Mouse (Mus musculus) B cell, adult 2 months (primary cell): ENCODE data around the gene Otub2.
A peak's percentile ranks its signal among the peaks of the same experiment; 100 is the strongest.

Source experiments
- DNase-seq, 2 experiments: peaks; one replicate each; pipeline ENCODE4 v3.0.0; 2022

Gene Otub2

DNA sequence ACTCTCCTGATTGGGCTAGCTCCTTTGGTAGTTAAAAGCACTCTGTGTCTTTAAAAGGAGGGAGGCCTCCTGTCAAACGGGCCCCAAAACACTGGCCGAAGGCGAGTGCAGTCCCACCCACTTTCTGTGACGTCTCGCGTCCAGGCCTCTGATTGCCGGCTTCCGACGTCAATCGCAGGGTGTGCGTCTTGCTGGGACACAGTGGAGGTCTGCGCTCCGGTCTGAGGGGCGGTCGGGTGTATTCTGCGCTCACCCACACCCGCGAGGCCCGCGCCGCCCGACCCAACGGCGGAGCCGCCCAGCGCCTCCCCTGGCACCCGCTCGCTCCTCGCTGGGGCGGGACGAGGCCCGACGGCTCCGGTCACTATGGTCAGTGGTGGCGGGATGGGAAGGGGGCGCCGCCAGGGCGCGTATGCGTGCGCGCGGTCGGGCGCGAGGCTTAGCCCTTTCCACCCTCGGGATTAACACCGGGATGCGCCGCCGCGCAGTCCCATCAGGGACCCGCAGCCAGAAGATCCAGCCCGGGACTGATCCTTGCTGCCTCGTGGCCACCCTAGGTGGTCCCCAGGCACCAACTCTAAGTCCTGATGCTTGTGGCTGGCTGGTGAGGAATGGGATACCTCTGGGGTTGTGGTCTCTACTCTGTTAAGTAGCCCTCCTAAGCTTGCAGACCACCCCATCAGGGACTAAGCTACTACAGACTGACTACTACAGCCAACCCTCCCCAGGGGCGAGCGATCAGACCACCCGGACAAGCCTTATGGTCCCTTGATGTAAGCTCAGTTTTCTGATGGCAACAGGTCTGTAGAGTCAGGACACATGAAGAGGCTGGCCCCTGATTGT is at the start of gene Otub2:
Gene Otub2, plus strand, starts transcription at position 178 of the 843 bp plus-strand sequence.
- peak; percentile 93 to 94 for DNase-seq

DNA sequence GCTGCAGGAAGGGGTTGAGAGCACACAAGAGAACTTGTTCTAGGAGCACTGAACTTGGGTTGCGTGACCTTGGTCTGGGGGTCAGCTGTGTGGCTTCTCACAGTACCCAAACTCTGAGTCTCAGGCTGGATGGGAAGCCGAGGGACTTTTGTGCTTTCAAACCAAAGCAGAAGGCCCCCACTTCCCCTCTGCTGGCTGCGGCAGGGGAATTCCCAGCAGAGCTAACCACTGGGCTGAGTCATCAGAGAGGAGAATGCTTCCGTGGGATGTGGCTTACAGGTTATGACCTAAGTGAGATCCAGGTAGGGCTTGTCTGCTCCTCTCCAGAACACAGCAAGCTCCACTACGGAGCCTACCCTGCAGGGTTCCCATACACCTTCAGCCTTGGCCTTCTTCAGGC is 47.3 kb upstream of the Otub2 start:
- peak; percentile 86 to 90 for DNase-seq

- DNase-seq: peak; percentile 85 to 89
Measured at GRCm38 (mm10) chr12:103343456-103343855, 45.0 kb upstream of the Otub2 start.

- DNase-seq: no peak
Measured at GRCm38 (mm10) chr12:103344934-103345333, 43.5 kb upstream of the Otub2 start.

GRCm38 (mm10) chr12:103346945-103347344 is 41.5 kb upstream of the Otub2 start:
- DNase-seq: no peak

- DNase-seq: no peak
Measured at GRCm38 (mm10) chr12:103347406-103347805, 41.1 kb upstream of the Otub2 start.

DNA sequence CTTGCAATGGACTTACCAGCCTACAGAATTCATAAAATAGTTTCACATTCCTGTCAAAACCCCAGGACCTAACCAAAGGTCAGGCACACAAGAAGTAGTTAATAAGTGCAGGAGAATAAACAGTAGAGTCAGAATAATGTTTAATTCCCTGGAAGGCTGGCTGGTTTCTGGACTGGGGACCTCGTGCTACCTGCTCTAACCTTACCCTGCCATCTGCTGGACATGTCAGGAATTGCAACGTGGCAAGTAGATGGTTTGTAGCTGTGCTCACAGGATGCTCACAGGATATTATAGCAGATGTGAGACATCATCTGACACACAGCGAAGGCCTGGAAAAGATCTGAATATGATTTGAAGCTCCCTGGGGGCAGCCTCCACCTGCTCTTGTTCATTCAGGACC is 40.0 kb upstream of the Otub2 start:
- DNase-seq: peak; percentile 89

DNA sequence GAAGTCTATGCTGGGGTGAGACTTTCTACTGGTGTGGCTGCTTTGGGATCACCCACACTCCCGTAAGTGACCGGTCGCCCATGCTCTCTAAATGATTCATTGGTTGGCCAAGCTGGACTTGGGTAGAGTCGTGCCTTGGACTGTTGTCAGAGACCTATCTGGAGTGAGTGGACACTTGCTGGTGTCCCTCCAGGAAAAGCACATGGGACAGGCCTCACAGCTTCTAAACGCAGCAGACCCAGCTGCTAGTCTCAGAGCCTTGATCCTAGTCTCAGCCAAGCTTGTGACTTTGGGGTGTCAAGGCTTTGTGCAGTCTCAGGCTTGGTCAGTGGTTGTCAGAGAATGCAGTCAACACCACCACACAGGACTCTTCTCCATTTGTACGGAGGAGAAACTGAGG is 35.7 kb upstream of the Otub2 start:
- no peak for DNase-seq

DNA sequence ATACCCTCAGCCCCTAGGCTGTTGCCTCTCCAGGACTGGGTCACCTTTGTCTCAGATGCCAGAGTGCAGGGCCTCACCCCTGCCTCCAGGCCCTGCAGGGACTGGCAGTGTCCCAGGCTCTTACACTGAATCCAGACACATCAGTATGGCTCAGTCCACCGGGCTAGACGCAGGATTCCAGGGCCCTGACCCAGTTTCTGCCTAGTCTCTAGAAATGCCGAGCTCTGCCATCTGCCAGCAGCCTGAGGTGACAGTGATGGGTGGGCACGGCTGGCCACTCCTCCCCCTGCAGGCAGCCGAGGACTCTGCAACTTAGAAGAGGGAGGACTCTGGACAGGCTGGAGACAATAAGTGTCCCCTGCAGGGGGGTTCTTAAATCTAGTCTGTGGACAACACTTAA is 34.9 kb upstream of the Otub2 start:
- peak; percentile 38 for DNase-seq

GRCm38 (mm10) chr12:103355746-103356414 is 32.6 kb upstream of the Otub2 start, which contains the start of gene Asb2:
Gene Asb2 (minus strand): TSS chr12:103356001.
- DNase-seq: no peak

GRCm38 (mm10) chr12:103356415-103356748 is 32.1 kb upstream of the Otub2 start:
- no peak for DNase-seq

DNA sequence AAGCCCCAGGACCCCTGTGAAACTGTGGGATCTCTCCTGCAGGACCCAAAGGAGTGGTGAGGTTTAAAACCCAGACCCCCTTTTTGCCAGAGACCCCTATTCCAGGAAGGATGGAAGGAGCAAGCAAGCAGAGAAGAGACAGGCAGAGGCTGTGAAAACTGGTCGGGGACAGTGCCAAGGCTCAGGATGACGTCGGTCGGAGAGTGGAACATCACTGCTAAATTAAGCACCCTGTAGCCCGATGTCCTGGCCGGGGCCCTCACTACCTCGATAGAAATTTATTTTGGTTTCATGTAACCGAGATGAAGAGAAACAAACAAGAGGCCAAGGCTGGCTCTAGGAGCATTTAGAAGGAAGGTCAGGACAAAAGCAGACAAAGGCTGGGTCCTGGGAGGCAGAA is 30.3 kb upstream of the Otub2 start:
- DNase-seq: no peak

- no peak for DNase-seq
Measured at GRCm38 (mm10) chr12:103358951-103359801, 29.3 kb upstream of the Otub2 start.

GRCm38 (mm10) chr12:103360812-103361211 is 27.7 kb upstream of the Otub2 start:
- no peak for DNase-seq

DNA sequence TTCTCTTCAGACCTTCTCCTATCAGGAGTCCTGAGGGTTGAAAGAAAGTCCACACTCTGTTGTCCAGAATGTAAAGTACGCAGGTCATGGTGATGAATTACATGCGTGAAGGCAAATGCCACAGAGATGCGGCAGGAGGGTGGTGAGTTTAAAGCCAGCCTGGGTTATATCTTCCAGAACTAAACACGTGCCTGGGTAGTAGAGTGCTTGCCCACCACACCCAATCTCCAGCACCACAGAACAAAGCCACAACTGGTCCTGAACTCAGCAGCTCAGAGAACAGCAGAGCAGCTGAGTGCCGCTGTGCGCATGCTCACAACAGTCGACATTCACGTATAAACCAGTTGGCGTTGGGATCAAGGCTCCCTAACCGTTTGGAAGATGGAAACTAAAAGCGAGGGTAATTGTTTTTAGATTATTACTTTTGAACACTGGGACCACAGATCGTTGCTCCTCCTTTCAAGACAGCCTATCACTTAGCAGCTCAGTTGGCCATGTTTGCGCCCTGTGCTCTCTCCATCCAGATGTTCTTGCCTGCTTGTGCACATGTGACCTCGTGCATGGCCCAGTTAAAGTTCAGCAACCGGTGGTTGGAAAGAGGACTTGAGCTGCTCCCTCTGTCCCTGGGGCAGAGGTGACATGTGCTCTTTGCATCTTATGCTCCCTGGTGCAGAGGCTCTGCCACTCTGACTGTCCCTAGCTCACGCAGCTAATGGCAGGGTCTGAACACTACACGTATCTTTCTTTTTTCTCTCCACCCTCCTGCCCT is 26.8 kb upstream of the Otub2 start:
- no peak for DNase-seq

DNA sequence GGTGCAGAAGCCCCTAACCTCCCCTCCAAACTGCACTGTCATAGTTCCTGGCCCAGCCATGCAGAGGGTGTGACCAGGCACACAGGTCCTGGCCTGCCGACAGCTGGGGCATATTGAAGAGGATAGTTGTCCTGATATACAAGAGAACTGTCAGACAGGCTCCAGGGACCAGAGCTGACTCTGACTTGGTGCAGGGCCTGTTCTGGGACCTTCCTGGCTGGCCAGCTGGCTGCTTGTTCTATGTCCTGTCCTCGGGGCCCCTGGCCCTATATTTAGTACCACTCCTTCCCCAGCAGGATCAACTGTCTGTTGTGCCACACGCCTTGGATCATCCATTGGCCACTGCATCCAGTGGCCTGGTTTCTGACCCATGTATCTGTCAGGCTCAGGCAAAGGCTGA is 26.1 kb upstream of the Otub2 start:
- no peak for DNase-seq

DNA sequence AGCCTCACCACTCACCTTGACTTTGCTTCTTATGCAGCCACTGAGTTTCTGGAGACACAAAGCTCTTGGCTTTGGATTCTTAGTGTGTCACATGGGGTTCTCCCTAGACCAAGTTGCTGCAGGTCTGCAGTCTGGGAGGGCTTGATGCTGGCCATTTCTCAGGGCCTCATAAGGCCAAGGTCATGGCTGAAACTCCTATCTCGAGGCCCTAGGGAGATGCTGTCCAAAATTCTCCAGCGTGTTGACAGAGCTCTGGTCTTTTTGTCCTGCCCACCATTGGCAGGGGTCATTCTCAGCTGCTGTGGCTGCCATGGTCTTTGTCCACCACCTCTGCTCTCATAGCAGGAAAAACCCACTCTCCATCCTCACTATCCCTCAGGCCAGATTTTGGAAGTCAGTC is 21.3 kb upstream of the Otub2 start:
- DNase-seq: no peak

GRCm38 (mm10) chr12:103367620-103368325 is 20.7 kb upstream of the Otub2 start:
- DNase-seq: peak; percentile 82 to 83

DNA sequence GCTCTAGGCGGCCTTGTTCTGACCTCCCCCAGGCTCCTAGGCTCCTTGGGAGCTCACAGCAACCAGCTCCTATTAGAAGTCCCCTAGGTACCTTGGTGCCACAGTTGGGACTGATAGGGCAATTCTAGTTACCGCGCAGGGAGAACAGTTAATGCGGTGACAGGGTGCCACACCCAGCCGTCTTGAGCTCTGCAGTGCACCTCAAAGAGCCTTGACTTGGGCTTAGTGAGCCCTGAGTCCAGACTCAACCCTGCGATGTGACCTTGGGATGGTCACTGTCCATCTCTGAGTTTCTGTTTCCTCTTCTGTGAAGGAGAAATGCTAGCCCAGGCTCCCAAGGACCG is 20.2 kb upstream of the Otub2 start:
- DNase-seq: no peak

DNA sequence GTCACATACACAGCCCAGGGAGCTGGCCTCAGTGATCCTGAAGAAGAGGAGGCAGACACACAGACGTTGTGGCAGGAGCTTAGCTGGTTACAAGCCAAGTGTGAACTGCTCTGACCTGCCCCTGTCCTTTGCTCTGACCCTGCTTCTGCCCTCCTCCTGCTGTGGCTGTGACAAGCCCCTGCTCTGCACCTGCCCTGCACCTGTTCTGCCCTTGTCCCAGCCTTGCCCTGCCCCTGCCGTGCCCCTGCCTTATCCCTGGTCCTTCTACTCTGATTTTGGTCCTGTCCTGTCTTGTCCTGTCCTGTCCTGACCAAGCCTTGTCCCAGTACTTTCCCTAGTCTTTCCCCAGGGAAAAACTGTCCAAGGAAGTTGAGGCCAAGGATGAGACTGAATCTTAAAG is 19.7 kb upstream of the Otub2 start:
- no peak for DNase-seq

DNA sequence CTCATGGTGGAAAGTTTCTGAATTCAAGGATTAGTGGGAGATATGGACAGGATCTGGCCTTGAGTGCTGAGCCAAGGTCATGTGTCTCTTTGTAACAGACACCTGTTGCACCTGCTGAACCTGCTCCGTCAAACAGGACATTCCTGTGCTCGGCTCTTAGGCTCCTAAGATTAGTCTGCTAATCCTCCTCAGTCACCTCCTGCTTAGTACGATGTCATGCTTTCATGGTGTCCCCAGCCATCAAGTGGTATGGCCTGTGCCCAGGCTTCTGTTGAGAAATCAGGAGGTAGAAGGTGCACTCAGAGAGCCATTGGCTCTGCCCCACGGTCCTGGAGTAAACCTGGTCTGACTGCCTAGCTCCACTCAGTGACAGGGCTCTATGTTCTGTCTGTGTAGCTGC is 17.6 kb upstream of the Otub2 start:
- DNase-seq: no peak

GRCm38 (mm10) chr12:103371711-103372110 is 16.8 kb upstream of the Otub2 start:
- peak; percentile 75 to 78 for DNase-seq
